Mouse (Mus musculus) kidney, postnatal 10 days (tissue): ENCODE data around the gene Ascc1.

Source experiments
- DNase-seq: peaks from one replicate; pipeline ENCODE4 v3.0.0; 2021; ENCODE audit warnings: mixed read lengths

Gene Ascc1

DNA sequence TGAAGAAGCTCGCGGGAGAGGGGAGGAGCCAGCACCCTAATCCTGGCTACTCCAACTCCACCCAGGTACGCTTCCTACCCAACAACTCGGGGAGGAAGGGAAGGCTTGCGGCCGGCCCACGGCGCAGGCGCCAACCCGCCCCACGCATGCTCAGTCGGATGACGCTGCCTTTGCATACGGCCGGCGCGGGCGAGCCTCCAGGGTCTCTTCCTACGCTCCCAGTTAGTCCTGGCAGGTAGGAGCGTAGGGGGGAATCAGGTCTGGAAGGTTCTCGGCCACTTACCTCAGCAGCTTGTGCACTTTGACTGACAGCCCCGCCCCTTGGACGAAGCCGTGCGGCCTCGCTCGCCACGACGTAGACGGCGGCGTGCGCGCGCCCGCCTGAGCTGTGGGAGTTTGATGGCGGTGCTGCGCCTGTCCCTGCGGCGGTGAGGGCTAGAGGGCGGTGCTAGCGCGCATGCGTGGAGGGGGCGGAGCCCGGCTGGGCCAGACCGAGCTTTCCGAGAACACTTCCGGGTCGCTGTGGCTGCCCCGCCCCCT lies at the start of gene Ascc1, which contains the start of gene Anapc16:
TSS of gene Ascc1 (plus strand) at position 133 of the 540 bp plus-strand sequence.
TSS of gene Anapc16 (minus strand) at position 463 of the 540 bp plus-strand sequence.
- DNase-seq, result peak; percentile 98

DNA sequence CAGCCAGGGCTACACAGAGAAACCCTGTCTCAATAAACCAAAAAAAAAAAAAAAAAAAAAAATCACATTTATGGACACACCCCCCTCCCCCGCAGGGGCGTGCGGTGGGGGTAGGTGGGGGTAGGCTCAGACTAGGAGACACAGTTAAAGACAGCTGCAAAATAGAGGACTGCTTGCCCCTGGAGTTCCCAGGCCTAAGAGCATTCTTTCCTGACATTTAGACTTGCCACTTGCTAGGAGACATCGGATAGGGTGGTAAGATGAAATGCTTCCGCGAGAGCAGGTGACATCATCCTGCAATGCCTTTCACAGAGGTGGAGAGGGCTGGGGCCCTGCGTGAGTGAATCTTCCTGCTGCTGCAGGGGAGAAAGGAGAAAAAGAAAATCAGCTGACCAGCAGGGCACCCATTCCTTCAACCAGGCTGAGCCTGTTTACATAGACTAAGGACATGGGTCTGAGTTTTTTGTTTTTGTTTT lies 49.0 kb upstream of the Ascc1 start:
- peak; percentile 15 for DNase-seq

DNA sequence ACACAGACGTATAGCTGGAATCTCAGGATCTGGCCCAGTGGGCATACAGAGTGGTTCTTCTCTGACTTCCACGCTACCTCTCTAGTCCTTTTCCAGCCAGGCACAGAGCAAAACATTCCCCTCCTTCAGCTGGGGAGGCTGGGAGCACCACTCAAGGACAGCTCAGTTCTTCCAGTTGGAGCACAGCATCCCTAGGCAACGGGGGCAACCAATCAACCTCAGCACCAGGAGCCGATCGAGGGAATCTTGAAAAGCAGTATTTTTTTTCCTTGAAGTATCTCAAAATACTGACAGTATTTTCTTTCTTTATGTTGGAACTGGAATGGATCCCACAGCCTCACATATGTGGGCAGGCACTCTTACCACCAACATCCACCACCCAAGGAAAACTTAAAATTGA lies 45.9 kb upstream of the Ascc1 start:
- DNase-seq, result no peak

DNA sequence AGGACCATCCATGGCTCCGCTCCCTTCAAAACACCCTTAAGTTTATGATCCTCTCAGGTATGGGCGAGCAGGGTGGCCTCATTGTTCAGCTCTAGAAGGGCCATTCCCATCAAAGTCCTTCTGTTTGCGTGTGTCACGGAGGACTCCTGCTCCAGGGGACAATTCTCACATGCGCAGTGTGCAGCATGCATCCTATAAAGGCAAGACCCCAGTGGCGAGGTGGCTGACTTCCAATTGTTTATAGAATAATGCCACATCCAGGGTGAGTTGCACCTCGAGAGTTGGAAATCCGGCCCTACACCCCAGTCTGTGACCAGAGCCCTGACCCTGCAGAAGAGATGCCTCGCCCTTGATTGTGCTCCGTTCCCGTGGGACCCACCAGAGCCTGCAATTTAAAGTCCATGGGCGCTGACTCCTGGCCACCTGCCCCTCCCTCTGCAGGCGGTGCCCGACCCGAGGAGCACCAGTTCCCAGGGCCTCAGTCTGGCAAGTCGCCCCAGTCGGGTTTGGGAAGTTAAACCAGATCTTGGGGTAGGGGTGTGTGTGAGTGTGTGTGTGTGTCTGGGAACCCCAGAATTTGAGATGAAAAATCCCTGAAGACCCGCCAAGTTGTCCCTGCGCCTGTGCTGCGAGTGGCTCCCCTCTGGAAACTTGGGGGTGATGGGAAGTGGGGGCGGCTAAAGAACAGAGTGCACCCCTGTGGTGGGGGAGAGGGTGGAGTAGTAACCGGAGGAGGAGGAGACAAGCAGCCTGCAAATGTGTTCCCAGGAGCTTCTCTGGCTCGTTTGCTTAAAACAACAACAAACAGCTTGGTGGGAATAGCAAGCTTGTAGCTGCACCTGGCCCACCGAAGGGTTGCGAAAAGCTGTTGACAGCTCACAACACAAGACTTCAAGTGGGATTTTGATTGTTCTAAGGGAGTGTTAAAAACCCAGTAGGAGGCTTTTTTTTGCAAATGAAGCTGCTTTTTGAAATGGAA lies 45.1 kb upstream of the Ascc1 start:
- DNase-seq, result peak; percentile 45

DNA sequence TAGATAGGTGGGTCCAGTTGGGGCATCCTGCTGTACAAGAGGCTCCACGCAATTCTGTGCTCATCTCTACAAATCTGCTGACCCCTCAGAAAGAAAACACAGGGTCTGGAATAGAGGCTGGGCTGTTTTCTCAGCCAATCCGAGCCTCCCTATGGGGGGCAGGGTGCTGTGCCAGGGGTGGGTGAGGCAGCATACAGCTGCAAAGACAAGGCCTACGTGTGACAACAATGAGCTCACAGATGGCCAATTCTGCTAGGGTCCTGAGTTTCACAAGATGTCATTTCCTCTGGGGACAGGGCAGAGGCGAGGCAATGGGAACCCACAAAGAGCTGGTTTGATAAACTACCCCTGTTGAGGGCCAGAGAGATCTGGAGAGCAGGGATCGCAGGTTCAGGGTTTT lies 44.1 kb upstream of the Ascc1 start:
- DNase-seq, result no peak

DNA sequence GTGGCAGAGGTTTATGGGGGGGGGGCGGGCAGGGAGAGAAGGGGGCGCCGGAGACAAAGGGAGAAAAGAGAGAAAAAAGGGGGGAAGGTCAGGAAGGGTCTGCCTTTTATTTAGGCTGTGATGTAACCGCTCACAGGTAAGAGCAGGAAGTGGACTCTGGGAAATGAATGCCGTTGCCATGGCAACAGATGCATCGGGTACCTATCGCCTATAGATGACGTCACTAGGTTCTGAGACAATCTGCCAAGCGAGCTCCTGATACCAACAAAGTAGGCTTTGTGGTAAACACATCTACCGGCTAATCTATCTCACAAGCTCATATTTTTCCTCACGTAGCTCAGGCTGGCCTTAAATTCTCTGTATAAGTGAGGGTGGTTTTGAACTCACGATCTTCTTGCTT lies 43.1 kb upstream of the Ascc1 start:
- no peak for DNase-seq

DNA sequence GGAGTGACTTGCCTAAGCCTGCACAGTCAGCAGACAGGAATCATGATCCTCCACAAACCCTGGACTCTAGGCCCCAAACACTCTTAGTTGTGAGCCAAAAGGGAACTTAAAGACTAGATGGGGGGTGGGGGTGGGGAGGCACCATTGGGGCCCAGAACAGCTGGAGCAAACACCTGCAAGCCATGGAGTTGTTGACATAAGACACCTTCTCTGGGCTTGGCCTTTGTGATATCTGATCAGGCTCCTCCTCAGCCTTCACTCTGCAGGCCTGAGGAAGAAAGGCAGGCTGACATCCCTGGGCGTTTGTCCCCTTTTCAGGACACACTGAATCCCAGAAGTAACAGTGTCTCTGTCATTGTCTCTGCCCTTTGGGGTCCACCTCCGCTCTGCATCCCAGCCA lies 39.0 kb upstream of the Ascc1 start:
- DNase-seq, result no peak

DNA sequence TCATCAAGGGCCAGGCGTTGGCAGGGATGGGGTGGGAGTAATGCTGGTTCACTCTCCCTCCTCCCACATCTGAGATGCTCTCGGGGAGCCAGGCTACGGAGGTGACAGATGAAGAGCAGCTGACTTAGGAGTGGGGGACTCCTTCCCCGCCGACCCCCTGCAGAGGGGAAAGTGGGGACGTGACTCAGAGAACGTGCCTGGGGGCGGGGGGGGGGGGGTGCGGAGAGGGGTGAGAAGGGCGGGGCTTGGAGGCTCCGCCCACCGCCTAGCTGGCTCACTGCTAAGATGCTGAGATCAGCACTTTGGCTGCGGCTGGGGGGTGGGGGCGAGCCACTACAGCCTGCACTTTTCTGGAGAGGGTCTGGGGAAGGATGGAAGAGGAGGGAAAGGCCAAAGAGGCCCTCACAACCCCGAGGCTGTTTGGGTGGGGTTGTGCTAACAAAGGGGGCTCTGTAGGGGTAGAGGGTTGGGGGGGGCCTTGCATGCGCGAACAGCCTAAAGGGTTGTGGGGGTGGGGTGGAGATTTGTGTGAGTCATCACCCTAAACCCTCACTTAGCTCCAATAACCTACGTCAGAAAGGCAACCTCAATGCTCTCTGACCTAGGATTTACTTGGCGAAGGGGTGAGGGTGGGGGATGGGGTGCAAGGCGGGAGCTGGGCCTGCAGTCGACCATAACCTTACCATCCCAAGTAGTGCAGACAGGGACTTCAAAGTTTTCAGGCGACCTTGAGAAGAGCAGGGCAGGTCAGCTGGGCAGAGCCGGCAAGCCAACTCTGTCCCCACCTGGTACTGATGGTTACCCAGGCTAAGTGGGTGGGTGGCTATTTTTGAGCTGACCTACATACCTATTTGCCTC lies 37.9 kb upstream of the Ascc1 start:
- peak; percentile 73 for DNase-seq

DNA sequence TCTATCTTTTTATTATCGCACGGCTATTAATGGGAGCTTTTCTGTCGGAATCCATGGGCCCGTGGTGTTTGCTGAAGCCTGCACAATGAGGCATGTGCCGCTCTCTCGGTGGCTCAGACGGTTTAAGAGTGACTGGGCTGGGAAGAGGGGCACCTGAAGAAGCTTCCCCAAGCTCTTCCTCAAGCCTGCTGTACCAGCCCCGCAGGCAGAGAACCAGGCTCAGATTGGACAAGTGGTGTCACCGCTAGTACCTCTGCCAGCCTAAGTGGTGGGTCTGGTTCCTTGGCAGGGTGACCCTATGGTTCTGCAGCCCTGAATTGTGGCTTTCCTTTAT lies 37.3 kb upstream of the Ascc1 start:
- no peak for DNase-seq

DNA sequence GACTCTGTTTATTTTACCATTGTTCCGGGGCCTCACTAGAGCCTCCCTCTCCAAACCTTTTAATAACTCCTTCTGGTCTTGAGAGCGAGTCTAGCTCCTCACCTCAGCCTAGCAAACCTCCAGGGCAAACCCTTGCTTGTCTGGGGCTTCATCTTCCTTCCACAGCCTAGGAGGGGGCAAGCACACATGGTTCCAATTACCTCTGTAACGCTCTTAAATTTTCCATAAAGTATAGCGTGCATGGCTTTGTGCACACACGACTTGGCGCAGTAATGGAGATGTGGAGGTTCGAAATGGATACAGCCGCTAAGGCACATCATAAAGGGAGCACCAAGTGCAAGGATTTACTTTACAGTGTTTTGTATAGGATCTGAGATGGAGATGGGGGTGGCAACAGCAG lies 36.8 kb upstream of the Ascc1 start:
- no peak for DNase-seq

DNA sequence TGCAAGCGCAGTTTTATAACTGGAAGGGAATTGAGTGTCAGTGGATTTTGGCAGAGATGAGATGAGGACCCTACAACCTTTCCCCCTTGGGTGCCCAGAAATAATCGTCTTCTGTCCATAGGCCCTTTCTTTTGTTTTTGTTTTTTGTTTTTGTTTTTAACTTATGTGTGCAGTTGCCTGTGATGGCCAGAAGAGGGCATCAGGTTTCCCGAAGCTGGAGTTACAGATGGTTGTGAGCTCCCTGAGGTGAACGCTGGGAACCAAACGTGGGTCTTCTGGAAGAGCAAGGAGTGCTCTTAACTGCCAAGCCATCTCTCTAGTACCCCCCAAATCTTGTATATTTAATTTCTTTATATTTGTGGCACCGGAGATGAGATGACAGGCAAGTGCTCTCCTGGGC lies 35.9 kb upstream of the Ascc1 start:
- DNase-seq, result no peak

DNA sequence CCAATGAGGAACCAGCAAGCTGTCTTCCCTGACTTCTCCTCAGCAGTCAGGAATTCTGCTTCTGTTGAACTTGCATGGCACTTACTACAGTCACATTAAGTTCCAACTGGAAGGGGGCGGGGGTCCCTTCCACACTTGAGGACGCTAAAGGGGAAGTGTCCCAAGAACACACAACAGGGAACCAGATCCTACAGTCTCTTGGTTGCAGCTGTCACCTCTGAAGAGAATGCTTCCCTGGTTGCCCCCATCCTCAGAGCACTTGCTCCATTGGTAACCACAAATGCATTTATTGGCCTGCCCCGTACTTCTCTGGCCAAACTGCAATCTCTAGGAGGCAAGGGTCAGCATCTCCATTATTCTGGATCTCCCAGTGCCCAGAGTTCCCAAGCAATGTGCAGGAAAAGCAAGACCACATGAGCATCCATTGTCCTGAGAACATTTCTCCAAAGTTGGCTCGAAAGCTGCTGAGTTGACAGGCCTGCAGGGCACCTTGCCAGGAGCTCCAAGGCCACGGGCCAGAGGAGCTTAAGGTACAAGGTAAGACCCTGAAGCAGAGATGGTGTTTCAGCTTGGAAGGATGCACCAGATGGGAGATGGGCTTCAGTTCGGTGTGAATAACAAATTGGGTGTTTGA lies 35.2 kb upstream of the Ascc1 start:
- DNase-seq, result peak; percentile 76

DNA sequence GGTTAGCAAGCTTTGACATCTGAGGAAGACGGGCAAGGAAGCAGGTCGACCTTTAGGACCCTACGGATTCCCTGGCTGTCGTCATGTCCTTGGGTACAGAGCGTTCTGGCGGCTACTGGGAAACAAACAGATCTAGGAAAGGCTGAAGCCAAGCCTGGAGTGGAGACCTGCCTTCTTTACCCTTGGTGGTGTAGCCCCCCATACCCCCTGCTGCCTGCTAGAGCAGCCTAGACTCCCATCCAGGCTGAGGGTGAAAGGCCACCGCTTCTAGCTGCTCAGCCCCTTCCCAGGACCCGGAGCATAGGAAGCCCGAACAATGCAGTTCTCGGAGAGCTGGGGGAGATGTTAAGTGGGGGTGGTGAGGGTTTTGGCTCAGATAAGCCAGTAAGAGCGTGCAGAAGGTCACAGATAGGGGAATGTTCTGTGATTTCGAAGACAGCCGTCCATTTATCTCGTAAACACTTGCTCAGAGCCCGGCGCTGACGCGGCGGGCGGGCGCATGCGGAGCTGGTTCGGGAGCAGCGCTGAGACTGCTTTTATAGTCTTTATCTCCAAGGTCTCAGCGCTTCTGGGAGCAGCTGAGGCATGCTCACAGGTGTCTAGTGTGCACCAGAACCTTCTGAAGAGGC lies 32.7 kb upstream of the Ascc1 start:
- peak; percentile 65 for DNase-seq

DNA sequence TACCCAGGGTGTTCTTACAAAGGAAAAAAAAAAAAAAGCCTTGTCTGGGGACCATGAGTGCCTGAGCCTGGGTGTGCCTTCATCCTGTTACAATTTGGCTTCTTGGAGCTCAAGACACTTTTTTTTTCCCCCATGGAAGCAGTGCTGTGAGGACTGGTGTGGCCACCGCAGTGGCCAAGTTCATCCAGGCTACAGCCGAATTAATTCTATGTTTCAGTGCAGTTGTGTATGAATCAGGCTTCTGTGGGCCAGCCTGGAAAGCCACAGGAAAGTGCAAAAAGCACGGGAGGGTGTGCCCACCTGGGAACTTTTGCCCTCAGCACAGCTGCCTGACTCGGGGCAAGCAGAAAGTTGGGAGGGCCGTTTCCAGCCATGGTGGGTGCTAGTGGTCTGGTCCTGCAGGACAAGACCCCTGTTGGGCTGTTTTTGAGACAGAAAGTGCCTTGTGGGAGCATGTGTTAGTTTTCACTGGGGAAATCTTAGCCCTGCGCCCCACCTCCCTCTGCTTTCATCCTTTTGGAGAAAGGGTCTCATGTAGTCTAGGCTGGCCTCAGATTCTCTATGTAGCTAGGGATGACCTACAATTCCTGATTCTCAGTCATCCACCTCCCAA lies 32.0 kb upstream of the Ascc1 start:
- no peak for DNase-seq

DNA sequence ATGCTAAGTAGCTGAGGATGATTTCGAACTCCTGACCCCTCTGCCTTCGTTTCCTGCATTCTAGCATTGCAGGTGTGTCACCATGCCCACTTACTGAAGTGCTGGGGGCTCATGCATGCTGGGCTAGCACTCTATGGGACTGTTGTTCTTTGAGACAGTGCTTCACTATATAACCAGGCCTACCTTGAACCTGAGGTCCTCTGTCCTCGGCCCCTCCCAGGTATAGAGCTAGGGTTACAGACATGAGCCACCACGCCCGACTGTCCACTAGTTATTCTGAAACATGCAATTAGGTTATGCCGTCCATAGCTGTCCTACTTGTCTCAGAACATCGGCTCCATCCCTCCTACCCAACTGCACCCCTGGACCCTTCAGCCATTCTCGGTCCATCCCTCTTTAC lies 30.8 kb upstream of the Ascc1 start:
- no peak for DNase-seq

DNA sequence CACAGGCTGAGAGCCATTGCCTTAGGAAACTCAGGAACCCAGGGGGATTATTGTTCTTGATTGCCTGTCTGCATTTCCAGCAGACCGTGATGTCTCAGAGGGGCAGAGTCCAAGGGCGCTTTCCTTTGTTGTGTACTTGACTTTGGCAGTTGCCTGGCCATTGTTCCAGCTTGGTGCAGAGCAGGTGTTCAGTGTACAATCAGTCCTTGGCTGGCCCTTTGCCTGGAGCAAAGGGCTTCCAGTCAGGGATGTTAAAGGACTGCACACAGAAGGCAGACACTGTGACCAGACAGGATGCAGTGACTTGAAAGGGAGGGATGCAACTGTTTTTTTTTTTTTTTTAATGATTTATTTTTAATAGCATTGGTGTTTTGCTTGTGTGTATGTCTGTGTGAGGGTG lies 30.1 kb upstream of the Ascc1 start:
- peak; percentile 73 for DNase-seq

DNA sequence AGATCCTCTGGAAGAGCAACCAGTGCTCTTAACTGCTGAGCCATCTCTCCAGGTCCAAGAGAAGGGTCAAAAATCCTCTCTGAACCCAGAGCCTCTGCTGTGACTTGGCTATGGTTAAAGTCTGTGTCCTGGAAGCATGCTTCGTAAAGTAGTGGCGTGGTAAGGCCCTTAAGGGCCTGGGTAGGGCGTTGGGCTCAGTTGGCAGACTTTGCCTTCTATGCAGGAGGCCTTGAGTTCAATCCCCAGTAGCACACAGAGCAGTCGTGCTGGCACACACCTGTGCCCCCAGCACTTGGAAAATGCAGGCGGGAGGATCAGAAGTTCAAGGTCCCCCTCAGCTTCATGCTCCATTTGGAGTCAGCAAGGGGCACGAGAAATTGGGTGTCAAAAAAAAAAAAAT lies 29.6 kb upstream of the Ascc1 start:
- DNase-seq, result no peak

DNA sequence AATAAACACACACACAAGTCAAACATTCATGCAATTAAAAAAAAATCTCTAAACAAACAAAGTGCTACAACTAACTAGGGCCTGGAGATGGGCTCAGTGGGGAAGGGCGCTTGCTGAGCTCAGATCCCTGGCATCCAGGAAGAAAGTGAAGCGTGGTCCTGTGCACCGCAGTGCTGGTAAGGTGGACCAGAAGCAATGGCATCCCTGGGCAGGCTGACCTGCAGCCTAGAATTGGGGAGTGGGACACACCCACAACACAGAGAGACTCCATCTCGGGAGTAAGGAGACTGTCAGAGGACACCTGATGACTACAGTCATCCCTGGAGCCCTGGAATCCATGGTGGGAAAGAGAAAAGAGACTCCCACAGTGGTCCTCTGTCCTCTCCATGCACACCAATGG lies 29.2 kb upstream of the Ascc1 start:
- no peak for DNase-seq

DNA sequence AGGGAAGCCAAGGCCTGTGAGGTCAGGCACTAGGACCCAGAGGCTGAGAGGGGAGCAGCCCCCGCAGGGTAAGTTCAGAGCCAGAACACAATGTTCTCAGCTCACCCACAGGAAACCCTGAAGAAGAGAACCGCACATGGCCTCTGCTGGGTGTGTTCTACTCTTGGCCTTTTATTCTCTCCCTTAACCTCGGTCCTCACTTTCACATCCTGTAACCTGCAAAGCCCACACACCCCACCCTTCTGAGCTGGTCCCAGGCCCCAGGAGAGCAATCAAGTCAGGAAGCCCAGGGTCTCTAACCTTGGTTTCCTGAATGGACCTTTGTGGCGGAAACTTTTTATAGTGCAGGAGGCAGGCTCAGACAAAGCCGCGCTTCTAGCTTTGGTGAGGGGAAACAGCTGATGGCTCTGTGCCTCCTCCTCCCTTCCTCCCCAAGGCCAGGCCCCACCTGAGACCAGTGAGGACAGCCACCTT lies 28.4 kb upstream of the Ascc1 start:
- DNase-seq, result peak; percentile 69

DNA sequence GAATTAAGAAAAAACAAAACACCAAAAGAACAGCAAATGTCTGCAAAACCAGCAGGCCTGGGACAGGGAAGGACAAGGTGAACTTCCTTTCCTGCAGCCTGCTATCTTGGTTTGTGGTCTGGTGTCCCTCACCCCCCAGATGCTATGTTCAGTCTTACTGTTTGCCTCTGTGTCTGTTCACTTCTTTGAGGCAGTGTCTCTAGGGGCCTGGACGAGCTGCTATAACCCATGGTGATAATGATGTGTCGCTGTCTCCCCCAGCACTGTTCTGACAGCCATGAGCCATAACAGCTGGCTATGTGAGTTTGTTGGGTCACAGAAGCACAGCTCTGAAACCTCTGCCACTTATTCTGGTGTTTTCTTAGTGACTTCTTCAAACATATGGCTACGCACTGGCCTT lies 27.8 kb upstream of the Ascc1 start:
- DNase-seq, result peak; percentile 72

DNA sequence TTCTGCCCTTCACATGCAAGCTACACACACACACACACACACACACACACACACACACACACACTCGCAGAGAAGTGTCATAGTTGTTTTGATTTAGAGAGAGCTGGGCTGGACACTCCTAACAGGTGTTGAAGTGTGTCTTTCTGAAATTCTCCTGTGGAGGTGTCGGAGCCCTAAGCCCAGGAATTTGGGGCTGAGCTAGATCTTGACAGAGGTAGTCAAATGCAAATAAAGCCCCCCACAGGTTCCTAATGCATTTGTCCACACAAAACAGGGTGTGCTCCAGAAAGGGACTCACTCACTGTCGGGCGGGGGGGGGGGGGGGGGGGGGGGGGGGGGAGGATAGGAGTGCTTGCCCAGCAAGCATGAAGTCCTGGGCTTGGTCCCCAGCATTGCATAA lies 25.5 kb upstream of the Ascc1 start:
- DNase-seq, result no peak
